Mouse (Mus musculus) limb, embryonic 13.5 days (tissue): Measurements from ENCODE around the gene Lypd8. TPM values are rescaled to one million over a fixed set of nuclear protein-coding genes. Genes with fewer than 3 reads are reported as not detected.

Experiments
- ATAC-seq: fragments of 200-750 bp; cut with Nextera tagmentation; 2 replicates; pipeline ENCODE4 v1.8.0; 2017; ENCODE audit warnings: low read depth, moderate number of reproducible peaks, moderate TSS enrichment; ENCODE audit not compliant: low FRiP score
- H3K27ac ChIP-seq: fragments of 300-500 bp; sonication (generic); 2 replicates; pipeline ENCODE4 v1.5.1; 2015; ENCODE audit warnings: inconsistent platforms, mild to moderate bottlenecking, moderate library complexity
- H3K27me3 ChIP-seq: fragments of 300-500 bp; sonication (generic); 2 replicates; pipeline ENCODE4 v1.6.1; 2015; ENCODE audit warnings: mild to moderate bottlenecking, inconsistent platforms
- H3K36me3 ChIP-seq: fragments of 300-500 bp; sonication (generic); 2 replicates; pipeline ENCODE4 v1.6.1; 2015; ENCODE audit warnings: inconsistent platforms, mild to moderate bottlenecking, moderate library complexity
- H3K4me1 ChIP-seq: fragments of 300-500 bp; sonication (generic); 2 replicates; pipeline ENCODE4 v1.6.1; 2015; ENCODE audit warnings: inconsistent platforms
- H3K4me2 ChIP-seq: fragments of 300-500 bp; sonication (generic); replicated peaks from 2 replicates; pipeline ENCODE4 v1.6.1; 2015; ENCODE audit warnings: inconsistent platforms, mild to moderate bottlenecking, moderate library complexity
- H3K4me3 ChIP-seq: fragments of 300-500 bp; sonication (generic); 2 replicates; pipeline ENCODE4 v1.5.1; 2015; ENCODE audit warnings: moderate library complexity, mild to moderate bottlenecking, inconsistent platforms
- H3K9ac ChIP-seq: fragments of 300-500 bp; sonication (generic); 2 replicates; pipeline ENCODE4 v1.6.1; 2015; ENCODE audit warnings: mild to moderate bottlenecking, inconsistent platforms
- H3K9me3 ChIP-seq: fragments of 300-500 bp; sonication (generic); 2 replicates; pipeline ENCODE4 v1.6.1; 2016; ENCODE audit warnings: inconsistent platforms
- WGBS: fragments of 180-500 bp; shearing (Covaris S2); methylation state at CpG from one replicate; pipeline ENCODE4 v1.1.7; 2015; 5-methylcytosine and 5-hydroxymethylcytosine counted together
- polyA plus RNA-seq: library from polyadenylated mRNA; unstranded; fragments of >200 nt; fragmentation: Nextera tagmentation; extraction: Ambion mirVana; gene quantifications from 2 replicates; pipeline ENCODE4 v1.2.1, GENCODE M21; 2015

Lypd8 gene
- polyA plus RNA-seq, 1 experiment from 2014 or later = not detected

DNA sequence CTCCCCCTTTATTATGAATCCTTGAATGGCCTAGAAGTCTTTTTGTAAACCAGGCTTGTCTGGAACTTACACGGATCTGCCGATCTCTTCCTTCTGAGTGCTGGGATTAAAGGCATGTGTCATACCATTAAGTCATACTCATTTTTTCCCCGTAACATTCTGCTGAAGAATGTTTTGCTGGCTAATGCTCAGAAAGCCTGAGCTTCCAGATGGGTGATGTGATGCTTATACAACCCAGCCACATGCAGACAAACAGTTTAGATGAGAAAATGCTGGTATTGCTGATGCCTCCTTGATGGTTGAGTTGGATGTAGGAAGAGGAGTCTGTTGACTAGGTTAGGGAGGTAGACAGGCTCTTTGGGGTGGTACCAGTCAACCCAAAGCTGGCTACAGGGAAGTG, 39.5 kb downstream of the Lypd8 start:
- Histone ChIP-seq H3K27ac (no peak overlapping the region), H3K9me3 (no peaks in the 10 kb centered on the region), H3K4me3 (no peak overlapping the region), H3K9ac (no peak overlapping the region), H3K27me3 (no peaks in the 10 kb centered on the region), H3K4me2 (no peak overlapping the region), H3K4me1 (peaks cover 10% of the 10 kb centered on the region; the same call in 1 of the 2 replicates), H3K36me3 (no peaks in the 10 kb centered on the region)
- 65% methylated on average over 3 of the region's 3 CpGs for WGBS
- no peak for ATAC-seq

DNA sequence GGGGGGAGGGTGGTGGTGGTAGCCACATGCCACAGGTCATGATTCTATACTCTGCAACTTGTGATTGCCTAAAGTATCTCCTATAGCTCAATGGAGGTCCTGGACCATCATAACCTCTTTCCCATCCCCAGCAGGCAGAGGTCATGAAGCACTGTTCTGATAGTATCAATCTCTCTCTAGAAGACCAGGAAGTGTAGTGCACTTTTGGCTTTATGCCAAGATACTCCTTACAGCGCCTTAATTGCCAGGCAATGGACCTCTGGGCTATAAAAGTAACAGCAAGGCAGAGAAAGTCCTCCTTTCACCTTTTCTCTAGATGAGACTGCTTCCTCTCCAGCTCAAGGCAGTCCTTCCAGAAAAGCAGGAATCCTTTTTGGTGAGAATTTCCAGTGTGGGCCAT, 42.0 kb downstream of the Lypd8 start, which contains the start of gene 1810065E05Rik:
Gene 1810065E05Rik, plus strand, starts transcription at position 297 of the 400 bp plus-strand sequence.
- 31% methylated on average over 1 of the region's 1 CpGs for WGBS
- Histone ChIP-seq H3K27me3 (no peaks in the 10 kb centered on the region), H3K36me3 (no peaks in the 10 kb centered on the region), H3K4me2 (no peak within 1 kb of the TSS), H3K9me3 (no peaks in the 10 kb centered on the region), H3K27ac (no peak within 1 kb of the TSS), H3K9ac (no peak within 1 kb of the TSS), H3K4me1 (peaks cover 10% of the 10 kb centered on the region; the same call in 1 of the 2 replicates), H3K4me3 (no peak within 1 kb of the TSS)
- ATAC-seq = no peak

DNA sequence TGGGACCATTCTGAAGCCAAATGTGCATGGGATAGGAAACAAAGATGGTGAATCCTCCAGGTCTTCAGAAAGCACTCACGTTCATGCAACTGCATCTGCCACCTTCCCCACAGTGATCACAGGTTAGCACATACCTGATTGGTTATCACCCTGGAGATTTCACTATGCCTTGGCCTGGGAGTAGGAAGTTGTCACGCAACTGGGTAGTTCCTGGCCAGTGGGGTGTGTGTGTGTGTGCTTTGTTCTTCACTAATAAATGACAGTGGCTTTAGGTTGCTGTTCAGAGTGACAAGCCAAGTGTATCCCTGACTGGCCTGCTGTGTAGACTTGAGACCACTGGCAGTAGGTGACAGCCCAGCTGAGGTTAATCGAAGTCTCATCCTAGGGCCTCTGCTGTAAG, 53.4 kb downstream of the Lypd8 start, which contains the start of gene Gm12253:
Gene Gm12253, plus strand, starts transcription at position 301 of the 400 bp plus-strand sequence.
- no peak within 1 kb of the TSS for H3K27ac ChIP-seq
- 86% methylated on average over 3 of the region's 3 CpGs for WGBS
- no peak within 1 kb of the TSS for H3K4me3 ChIP-seq
- H3K36me3 ChIP-seq = no peaks in the 10 kb centered on the region
- no peaks in the 10 kb centered on the region for H3K27me3 ChIP-seq
- ATAC-seq = no peak
- H3K9ac ChIP-seq = no peak within 1 kb of the TSS
- no peak within 1 kb of the TSS for H3K4me2 ChIP-seq
- peaks cover 15% of the 10 kb centered on the region for H3K4me1 ChIP-seq
- no peaks in the 10 kb centered on the region for H3K9me3 ChIP-seq

DNA sequence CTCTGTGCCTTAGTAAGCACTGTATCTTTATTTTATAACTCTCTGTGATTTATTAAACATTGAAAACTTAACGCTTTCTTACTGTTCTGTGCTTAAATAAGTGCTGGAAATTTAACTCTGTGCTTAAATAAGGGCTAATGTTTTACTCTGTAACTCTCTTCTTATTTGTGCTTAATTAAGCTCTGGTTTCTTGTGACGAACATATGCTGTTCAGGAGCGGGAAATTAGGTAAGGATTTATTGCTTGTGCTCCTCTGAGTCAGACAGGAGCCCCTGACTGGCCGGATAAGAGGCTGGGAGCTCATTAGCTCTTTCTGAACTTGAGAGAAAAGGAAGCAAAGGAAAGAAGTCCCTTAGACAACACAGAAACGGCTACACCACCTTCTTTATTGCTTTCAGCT, 59.0 kb downstream of the Lypd8 start:
- no peak for ATAC-seq
- no peak overlapping the region for H3K4me3 ChIP-seq
- no peaks in the 10 kb centered on the region for H3K36me3 ChIP-seq
- no peaks in the 10 kb centered on the region for H3K9me3 ChIP-seq
- no peak overlapping the region for H3K9ac ChIP-seq
- H3K27me3 ChIP-seq = no peaks in the 10 kb centered on the region
- 7% methylated on average over 5 of the region's 5 CpGs for WGBS
- no peak overlapping the region for H3K27ac ChIP-seq
- H3K4me1 ChIP-seq = peaks cover 12% of the 10 kb centered on the region
- H3K4me2 ChIP-seq = no peak overlapping the region

Other genes starting within 250 kb of the Lypd8 start
- 24.3 and 26.4 TPM in 2 replicates for gene Gemin5, start 210.5 kb upstream of the Lypd8 start, polyA plus RNA-seq
- 134 and 146 TPM in 2 replicates for gene Mrpl22, start 207.4 kb upstream of the Lypd8 start, polyA plus RNA-seq
- gene Igtp, start 179.5 kb upstream of the Lypd8 start, polyA plus RNA-seq = 3.4 and 3.8 TPM in 2 replicates
- 1.5 and 2.0 TPM in 2 replicates for gene Irgm2, start 179.4 kb upstream of the Lypd8 start, polyA plus RNA-seq
- 0.09 TPM in 1 of 2 replicates, not detected in the other for gene 4930438A08Rik, start 104.2 kb upstream of the Lypd8 start, polyA plus RNA-seq
- gene Zfp692, start 72.0 kb upstream of the Lypd8 start, polyA plus RNA-seq = 26.7 and 26.8 TPM in 2 replicates
- gene Zfp672, start 48.7 kb upstream of the Lypd8 start, polyA plus RNA-seq = 32.6 and 38.8 TPM in 2 replicates
- gene Sh3bp5l, start 48.3 kb upstream of the Lypd8 start, polyA plus RNA-seq = 35.7 and 36.9 TPM in 2 replicates
- gene 1810065E05Rik, start 42.1 kb downstream of the Lypd8 start, polyA plus RNA-seq = not detected in 2 replicates
- not detected in 2 replicates for gene Gm12253, start 53.5 kb downstream of the Lypd8 start, polyA plus RNA-seq
- not detected in 2 replicates for gene Lypd9, start 73.9 kb downstream of the Lypd8 start, polyA plus RNA-seq
- not detected in 2 replicates for gene Olfr30, start 83.2 kb downstream of the Lypd8 start, polyA plus RNA-seq
- not detected in 2 replicates for gene Olfr332, start 113.5 kb downstream of the Lypd8 start, polyA plus RNA-seq
- not detected in 2 replicates for gene Olfr331, start 123.5 kb downstream of the Lypd8 start, polyA plus RNA-seq
- not detected in 2 replicates for gene Olfr330, start 155.8 kb downstream of the Lypd8 start, polyA plus RNA-seq
- not detected in 2 replicates for gene Olfr329-ps, start 167.4 kb downstream of the Lypd8 start, polyA plus RNA-seq
- 0.08 TPM in 1 of 2 replicates, not detected in the other for gene Olfr328, start 176.6 kb downstream of the Lypd8 start, polyA plus RNA-seq
- not detected in 2 replicates for gene Olfr224, start 191.5 kb downstream of the Lypd8 start, polyA plus RNA-seq
- not detected in 2 replicates for gene Olfr325, start 198.7 kb downstream of the Lypd8 start, polyA plus RNA-seq
- not detected in 2 replicates for gene Olfr324, start 216.1 kb downstream of the Lypd8 start, polyA plus RNA-seq
- gene 2210407C18Rik, start 237.0 kb downstream of the Lypd8 start, polyA plus RNA-seq = not detected in 2 replicates